Mouse (Mus musculus): ENCODE measurements at regions not wholly inside any gene's neighbourhood (a gene's known extent, or its start where the extent isn't known, plus 50 kb on each side); places are given as distances from the start of the nearest gene placed in this dataset.

DNA sequence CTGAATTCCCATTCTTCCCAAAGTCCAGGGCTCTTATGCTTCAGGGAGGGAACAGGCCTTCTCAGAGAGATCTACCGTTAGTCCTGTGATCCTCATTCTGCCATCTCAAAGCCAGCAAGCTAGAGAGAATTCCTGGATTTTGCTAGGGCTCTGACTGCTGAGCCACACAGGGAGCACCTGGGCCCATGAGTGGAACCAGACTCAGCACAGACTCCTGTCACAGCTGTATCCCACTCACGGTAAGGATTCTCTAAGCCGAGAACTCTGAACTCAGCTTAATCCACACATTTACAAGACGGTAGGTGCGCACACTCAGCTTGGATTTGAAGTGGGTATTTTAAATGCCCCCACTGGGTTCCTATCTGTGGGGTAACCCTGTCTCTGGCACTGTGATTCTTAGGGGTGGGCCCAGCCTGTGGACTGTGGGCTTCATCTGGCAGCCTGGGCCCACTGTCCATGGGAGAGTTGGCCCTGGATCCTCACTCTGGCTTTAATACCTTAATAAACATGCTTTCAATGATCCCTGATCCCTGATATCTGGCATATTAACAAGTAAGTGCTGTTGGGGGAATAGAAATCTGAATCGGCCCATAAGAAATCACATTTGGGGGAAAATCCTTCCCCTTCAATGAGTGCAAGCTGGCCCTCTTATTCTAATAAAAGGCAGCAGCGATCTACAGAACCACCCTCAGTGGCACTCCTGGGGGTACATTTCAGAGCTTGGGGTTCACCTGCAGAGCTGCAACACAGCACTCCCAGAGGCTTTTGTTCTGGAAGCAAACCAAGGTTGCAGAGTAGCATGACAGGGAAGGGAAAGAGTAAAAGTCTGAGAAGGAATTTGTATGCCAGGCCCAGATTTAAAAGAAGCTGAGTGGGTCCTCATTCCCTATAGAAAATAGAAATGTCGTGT lies 491.5 kb upstream of the Mgmt start:
- Histone ChIP-seq H3K27me3 (ENCODE audit: low read depth, poor library complexity, severe bottlenecking) (no peaks in the 10 kb centered on the region), H3K36me3 (no peaks in the 10 kb centered on the region), H3K4me1 (no peaks in the 10 kb centered on the region), H3K4me3 (no peak overlapping the region), H3K9me3 (replicated peaks) (no peaks in the 10 kb centered on the region), H3K27ac (replicated peaks) (no peak overlapping the region)
- no peak for DNase-seq (ENCODE audit: low spot score)
- WGBS: 83% methylated on average over 8 of the region's 8 CpGs

DNA sequence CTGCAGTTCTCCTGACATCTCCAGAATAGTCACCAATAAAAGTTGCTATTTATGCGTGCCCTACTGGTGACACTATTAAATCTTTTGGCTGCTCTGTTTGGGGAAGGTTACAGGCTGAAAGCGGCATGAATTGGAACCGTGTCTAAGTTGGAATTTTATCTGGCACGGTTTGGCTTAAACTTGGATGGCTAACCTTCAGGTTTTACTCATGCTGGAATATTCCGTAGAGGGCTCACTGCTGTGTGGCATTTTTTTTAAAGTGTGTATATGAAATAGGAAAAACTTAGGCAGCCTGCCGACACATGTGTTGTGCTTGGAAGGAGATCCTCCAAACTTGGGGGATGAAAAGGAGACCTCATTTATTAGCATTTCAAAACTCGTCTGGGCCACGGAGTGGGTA lies 489.0 kb upstream of the Mgmt start:
- no peaks in the 10 kb centered on the region for H3K36me3 ChIP-seq
- H3K4me1 ChIP-seq: no peaks in the 10 kb centered on the region
- no peak overlapping the region for H3K27ac ChIP-seq (replicated peaks)
- DNase-seq (ENCODE audit: low spot score): no peak
- 90% methylated on average over 8 of the region's 8 CpGs for WGBS
- H3K4me3 ChIP-seq: no peak overlapping the region
- no peaks in the 10 kb centered on the region for H3K9me3 ChIP-seq (replicated peaks)
- no peaks in the 10 kb centered on the region for H3K27me3 ChIP-seq (ENCODE audit: low read depth, poor library complexity, severe bottlenecking)

DNA sequence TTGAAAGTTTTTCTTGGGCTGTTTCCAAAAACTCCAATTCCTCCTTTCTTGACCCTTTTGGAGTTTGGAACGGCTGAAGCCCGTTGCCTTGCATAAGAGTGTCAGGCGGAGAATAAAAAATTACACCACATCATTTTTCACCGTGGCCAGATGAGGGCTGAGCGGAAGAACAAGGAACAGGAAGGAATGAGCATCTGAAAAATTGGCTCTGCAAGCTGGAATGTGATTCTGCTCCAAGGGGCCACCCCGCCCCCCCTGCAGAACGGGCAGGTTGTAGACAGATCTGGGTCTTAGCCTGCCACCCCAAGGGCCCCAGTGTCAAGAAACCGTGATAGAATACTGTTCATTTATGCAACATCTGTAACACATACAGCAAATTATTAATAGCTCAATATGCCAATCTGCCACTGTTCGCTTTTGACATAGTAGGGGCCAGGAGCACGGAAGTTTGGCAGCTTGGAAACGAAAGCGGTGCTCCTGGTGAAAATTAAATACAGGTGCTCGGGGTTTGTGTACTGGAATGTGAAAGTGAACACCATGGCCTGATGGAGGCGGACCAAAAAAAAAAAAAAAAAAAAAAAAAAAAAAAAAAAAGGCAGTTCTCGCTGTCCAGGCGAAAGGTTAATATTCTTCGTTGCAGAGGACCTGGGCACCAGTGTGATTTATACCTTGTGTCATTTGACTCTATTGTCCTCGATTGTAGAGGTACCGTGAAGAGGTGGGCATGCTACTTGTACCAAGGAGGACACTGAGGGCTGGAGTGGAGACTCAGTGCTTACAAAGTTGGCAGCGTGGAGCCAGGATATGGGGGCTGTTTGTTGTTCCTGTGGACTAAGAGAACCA lies 487.9 kb upstream of the Mgmt start:
- no peak for DNase-seq (ENCODE audit: low spot score)
- 84% methylated on average over 20 of the region's 20 CpGs for WGBS
- Histone ChIP-seq H3K4me1 (no peaks in the 10 kb centered on the region), H3K27ac (replicated peaks) (no peak overlapping the region), H3K9me3 (replicated peaks) (no peaks in the 10 kb centered on the region), H3K27me3 (ENCODE audit: low read depth, poor library complexity, severe bottlenecking) (no peaks in the 10 kb centered on the region), H3K36me3 (no peaks in the 10 kb centered on the region), H3K4me3 (no peak overlapping the region)

DNA sequence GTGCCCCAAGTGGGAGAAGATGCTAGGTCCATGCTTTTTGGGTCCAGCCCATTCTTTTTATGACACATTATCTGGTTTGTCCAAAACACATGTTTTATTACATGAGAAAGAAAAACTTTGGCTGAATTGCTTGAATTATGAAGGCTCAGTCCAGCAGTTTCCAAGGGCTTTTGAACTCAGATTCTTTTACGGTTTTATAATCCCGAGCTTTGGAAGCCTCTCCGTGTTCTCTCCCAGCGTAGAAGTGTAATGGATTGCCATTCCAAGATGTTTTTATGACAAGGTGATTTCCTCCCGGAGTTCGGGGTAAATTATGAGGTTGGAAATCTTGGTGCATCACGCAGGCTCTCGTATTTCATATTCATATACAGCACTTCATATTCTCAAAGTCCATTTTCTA lies 479.6 kb upstream of the Mgmt start:
- Histone ChIP-seq H3K36me3 (no peaks in the 10 kb centered on the region), H3K9me3 (replicated peaks) (no peaks in the 10 kb centered on the region), H3K4me1 (peaks cover 13% of the 10 kb centered on the region), H3K27me3 (ENCODE audit: low read depth, poor library complexity, severe bottlenecking) (no peaks in the 10 kb centered on the region; the same call in 1 of the 2 replicates), H3K4me3 (no peak overlapping the region), H3K27ac (replicated peaks) (no peak overlapping the region)
- WGBS: 91% methylated on average over 8 of the region's 8 CpGs
- no peak for DNase-seq (ENCODE audit: low spot score)

DNA sequence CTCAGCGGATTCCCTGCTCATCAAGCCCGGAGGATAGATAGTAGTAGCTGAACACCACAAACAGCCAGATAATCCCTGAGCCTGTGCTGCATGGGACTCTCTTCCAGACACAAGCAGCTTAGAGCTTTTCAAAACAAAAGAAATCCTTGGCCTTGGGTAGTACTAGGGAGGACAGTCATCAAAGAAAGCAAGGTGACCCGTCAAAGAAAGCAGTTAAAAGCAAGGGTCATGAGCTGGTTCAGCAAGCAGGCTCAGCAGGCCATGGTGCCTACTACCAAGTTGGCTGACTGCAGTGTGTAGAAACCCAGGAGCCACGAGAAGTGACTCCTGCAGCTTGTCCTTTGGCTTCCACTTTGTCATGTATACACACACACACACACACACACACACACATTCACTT lies 477.1 kb upstream of the Mgmt start:
- no peak for DNase-seq (ENCODE audit: low spot score)
- H3K4me3 ChIP-seq: no peak overlapping the region
- no peaks in the 10 kb centered on the region for H3K9me3 ChIP-seq (replicated peaks)
- H3K27ac ChIP-seq (replicated peaks): no peak overlapping the region
- H3K4me1 ChIP-seq: peaks cover 13% of the 10 kb centered on the region
- WGBS: 60% methylated on average over 4 of the region's 4 CpGs
- no peaks in the 10 kb centered on the region; the same call in 1 of the 2 replicates for H3K27me3 ChIP-seq (ENCODE audit: low read depth, poor library complexity, severe bottlenecking)
- H3K36me3 ChIP-seq: no peaks in the 10 kb centered on the region

DNA sequence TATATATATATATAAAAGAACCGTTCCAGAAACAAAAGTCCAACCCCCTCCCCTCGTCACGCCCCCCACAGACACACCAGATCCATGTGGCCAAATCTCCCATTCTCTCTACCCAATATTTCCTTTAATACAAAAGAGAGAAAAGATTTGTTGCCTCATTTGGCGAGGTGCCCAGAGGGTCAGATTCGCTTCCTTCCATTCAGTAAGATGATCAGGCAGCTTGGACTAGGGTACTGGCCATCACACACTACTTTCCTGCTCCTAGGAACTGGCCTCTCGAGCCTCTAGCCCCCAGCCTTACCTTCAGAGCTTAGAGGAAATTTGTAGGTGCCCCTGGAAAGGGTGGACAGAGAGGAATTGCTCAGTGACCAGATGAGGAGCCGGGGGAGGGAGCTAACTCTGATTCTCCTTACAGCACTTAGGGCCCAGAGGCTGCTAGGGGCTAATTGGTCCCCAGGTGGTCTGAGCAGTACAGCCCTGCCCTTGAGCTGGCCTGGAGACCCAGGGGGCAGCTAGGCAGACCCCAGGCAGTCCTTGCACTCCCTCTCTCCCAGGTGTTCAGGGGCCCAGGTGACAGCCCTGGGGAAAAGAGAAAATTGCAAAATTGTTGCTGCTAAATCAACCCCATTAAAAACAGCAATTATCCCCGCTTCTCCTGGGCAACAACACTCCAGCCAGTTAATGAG lies 470.4 kb upstream of the Mgmt start:
- H3K27me3 ChIP-seq (ENCODE audit: low read depth, poor library complexity, severe bottlenecking): peaks cover 13% of the 10 kb centered on the region; the same call in 1 of the 2 replicates
- no peak for DNase-seq (ENCODE audit: low spot score)
- H3K4me1 ChIP-seq: peaks cover 4% of the 10 kb centered on the region; the same call in 1 of the 2 replicates
- 74% methylated on average over 8 of the region's 8 CpGs for WGBS
- no peak overlapping the region for H3K4me3 ChIP-seq
- H3K36me3 ChIP-seq: no peaks in the 10 kb centered on the region
- H3K9me3 ChIP-seq (replicated peaks): no peaks in the 10 kb centered on the region
- H3K27ac ChIP-seq (replicated peaks): no peak overlapping the region

DNA sequence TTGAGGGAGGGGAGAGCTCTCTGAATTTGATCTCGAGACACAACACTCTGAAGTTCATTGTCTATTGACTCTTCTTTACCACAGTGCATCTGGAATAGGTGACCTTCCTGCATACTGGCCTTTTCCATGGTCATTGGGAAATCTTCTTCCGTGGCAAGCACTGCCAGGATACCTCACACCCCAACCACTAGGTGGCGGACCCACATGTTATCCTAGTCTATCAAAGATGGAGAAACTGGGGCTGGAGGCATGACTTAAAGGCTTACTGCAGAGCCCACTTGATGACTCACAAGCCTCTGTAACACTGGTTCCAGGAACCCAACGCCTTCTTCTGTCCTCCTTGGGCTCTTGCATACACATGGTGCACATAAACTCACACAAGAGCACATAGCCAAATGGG lies 467.2 kb upstream of the Mgmt start:
- peak; percentile 21 for DNase-seq (ENCODE audit: low spot score)
- Histone ChIP-seq H3K36me3 (no peaks in the 10 kb centered on the region), H3K27me3 (ENCODE audit: low read depth, poor library complexity, severe bottlenecking) (peaks cover 43% of the 10 kb centered on the region), H3K27ac (replicated peaks) (no peak overlapping the region), H3K9me3 (replicated peaks) (no peaks in the 10 kb centered on the region), H3K4me3 (no peak overlapping the region), H3K4me1 (peaks cover 12% of the 10 kb centered on the region)
- WGBS: 61% methylated on average over 4 of the region's 4 CpGs

DNA sequence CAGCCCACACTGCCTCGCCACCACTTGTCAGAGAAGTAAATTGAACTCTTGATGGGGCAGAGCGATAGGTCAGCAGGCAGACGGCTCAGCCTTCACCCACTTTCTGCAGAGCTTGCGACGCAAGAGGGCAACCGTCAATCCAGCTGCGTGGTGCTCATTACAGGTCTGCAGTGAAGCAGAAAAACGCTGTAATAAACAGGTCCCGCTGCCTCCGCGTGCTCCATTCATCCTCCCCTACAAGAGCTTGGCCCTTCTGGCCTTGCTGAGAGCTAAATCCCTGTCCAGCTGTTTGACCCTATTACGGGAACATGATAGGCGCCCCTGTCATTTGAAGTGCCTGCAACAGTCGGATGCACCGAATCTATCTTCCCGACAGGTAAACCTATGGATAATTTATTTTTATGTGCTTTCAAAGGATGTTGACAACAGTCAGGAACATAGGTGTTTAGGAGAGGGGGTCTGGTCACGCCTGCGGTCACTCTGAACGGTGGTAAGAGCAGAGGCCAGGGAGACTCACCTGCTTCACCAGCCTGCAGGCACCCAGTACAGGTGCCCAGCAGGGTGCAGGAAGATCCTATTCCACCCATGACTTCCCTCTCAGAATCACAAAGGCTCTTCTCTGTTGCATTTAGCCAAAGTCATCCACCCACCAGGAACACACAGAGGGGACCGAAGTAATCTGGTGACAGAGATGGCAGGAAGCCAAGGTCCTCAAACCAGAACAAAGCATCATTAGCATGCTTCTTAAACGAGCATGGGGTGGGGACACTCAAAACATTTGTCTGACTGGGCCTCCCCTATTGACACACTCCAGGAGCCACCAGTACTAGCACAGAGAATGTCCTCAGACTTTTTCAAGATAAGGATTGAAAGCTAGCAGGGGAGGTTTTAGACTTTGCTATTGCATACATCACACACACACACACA lies 464.1 kb upstream of the Mgmt start:
- 44% methylated on average over 21 of the region's 21 CpGs for whole genome bisulfite sequencing
- peaks cover 8% of the 10 kb centered on the region for H3K4me1 ChIP-seq
- H3K4me3 ChIP-seq: no peak overlapping the region
- DNase-seq (ENCODE audit: low spot score): peak; percentile 20
- no peak overlapping the region for H3K27ac ChIP-seq (replicated peaks)
- peaks cover 60% of the 10 kb centered on the region for H3K27me3 ChIP-seq (ENCODE audit: low read depth, poor library complexity, severe bottlenecking)
- no peaks in the 10 kb centered on the region for H3K9me3 ChIP-seq (replicated peaks)
- H3K36me3 ChIP-seq: no peaks in the 10 kb centered on the region

DNA sequence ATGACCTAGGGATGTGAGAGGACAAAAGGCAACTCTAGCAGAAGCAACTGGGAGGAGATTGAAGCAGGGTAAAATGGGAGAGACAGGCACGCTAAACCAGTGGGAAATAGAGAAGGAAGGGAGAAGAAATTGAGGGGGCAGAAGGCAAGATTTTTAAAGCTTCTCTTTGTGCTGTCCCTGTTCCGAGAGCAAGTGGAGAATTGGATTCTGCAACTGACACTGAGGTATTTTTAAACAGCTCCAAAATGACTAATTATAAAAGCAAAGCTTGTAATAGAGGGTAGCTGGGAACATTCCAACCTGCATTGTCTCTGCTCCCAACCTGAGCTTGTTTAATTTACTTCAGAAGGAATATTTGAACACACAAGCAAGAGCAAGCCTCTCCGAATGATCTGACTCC lies 460.7 kb upstream of the Mgmt start:
- no peak overlapping the region for H3K27ac ChIP-seq (replicated peaks)
- H3K4me1 ChIP-seq: peaks cover 8% of the 10 kb centered on the region
- no peak for DNase-seq (ENCODE audit: low spot score)
- H3K27me3 ChIP-seq (ENCODE audit: low read depth, poor library complexity, severe bottlenecking): peaks cover 50% of the 10 kb centered on the region
- WGBS: 82% methylated on average over 3 of the region's 3 CpGs
- no peaks in the 10 kb centered on the region for H3K36me3 ChIP-seq
- H3K4me3 ChIP-seq: no peak overlapping the region
- H3K9me3 ChIP-seq (replicated peaks): no peaks in the 10 kb centered on the region

DNA sequence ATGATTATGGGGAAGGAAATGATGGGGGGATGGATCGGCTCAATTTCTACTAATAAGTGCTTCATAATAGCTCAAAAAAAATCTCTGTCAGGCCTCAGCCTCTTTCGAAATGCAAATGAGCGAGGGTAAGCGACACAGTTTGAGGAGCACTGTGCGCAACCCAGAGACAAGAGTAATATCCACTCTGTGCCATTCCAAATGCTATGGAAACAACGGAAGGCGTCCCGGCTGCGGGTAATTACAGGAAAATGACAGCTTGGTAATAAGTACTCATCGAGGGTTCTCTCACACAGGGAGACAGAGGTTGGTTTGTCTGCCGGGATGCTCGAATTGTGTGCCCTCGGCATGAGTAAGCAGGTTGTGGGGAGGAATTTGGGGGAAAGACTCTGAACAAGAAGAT lies 459.9 kb upstream of the Mgmt start:
- DNase-seq (ENCODE audit: low spot score): no peak
- H3K9me3 ChIP-seq (replicated peaks): no peaks in the 10 kb centered on the region
- H3K27ac ChIP-seq (replicated peaks): no peak overlapping the region
- H3K27me3 ChIP-seq (ENCODE audit: low read depth, poor library complexity, severe bottlenecking): peaks cover 42% of the 10 kb centered on the region
- peaks cover 8% of the 10 kb centered on the region for H3K4me1 ChIP-seq
- 93% methylated on average over 13 of the region's 13 CpGs for WGBS
- no peak overlapping the region for H3K4me3 ChIP-seq
- H3K36me3 ChIP-seq: no peaks in the 10 kb centered on the region

DNA sequence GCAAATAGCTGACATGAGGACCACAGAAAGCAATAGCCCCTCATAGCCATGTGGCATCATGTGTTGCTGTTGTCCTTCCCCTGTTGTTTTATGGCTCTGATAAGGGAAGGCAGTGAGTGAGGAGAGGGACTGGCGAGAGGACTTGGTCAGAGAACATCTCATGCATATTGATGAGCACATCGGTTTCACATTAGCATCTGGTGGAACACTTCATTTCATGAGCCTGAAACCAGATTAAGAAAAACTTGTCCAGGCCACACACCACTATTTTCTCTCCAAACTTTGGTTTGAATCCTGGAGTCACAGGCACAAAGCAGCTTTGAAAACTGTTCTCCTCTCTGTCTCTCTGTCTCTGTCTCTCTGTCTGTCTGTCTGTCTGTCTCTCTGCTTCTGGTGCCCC lies 451.0 kb upstream of the Mgmt start:
- DNase-seq (ENCODE audit: low spot score): no peak
- WGBS: 85% methylated on average over 2 of the region's 2 CpGs

DNA sequence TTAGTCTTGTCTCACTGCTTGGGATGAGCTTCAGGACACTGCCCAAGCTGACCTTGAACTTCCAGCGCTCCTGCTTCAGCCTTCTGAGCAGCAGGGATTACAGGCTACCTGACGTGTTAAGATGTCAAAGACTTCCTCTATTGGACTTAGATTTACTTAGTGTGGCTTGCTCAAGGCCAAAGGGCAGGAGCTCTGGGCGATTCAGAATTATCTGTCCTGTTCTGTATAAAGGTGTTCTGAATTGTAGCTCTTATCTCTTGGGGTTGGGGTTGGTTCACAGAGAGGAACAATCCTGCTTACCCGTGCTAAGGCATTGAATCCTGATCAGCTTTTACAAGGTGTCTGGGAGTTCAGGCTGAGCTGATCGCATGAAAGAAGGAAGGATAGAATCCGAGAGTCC lies 449.3 kb upstream of the Mgmt start:
- 0 out of 2 replicates have a peak, but pooled peaks cover 4% of the 10 kb centered on the region for H3K4me1 ChIP-seq
- H3K9me3 ChIP-seq (replicated peaks): no peaks in the 10 kb centered on the region
- WGBS: 85% methylated on average over 6 of the region's 6 CpGs
- no peaks in the 10 kb centered on the region for H3K36me3 ChIP-seq
- H3K4me3 ChIP-seq: no peak overlapping the region
- H3K27ac ChIP-seq (replicated peaks): no peak overlapping the region
- DNase-seq (ENCODE audit: low spot score): no peak
- no peaks in the 10 kb centered on the region for H3K27me3 ChIP-seq (ENCODE audit: low read depth, poor library complexity, severe bottlenecking)

More for the DNA sequence above, 451.0 kb upstream of the Mgmt start:
- Histone ChIP-seq H3K27ac (replicated peaks) (no peak overlapping the region), H3K36me3 (no peaks in the 10 kb centered on the region), H3K27me3 (ENCODE audit: low read depth, poor library complexity, severe bottlenecking) (no peaks in the 10 kb centered on the region), H3K4me1 (0 out of 2 replicates have a peak, but pooled peaks cover 4% of the 10 kb centered on the region), H3K4me3 (no peak overlapping the region), H3K9me3 (replicated peaks) (no peaks in the 10 kb centered on the region)
